Mouse (Mus musculus) heart, adult 11 months (tissue): ENCODE data around the gene Klhl22.

Experiments used
- DNase-seq: peaks from one replicate; pipeline ENCODE4 v3.0.0; 2022

Klhl22 gene

DNA sequence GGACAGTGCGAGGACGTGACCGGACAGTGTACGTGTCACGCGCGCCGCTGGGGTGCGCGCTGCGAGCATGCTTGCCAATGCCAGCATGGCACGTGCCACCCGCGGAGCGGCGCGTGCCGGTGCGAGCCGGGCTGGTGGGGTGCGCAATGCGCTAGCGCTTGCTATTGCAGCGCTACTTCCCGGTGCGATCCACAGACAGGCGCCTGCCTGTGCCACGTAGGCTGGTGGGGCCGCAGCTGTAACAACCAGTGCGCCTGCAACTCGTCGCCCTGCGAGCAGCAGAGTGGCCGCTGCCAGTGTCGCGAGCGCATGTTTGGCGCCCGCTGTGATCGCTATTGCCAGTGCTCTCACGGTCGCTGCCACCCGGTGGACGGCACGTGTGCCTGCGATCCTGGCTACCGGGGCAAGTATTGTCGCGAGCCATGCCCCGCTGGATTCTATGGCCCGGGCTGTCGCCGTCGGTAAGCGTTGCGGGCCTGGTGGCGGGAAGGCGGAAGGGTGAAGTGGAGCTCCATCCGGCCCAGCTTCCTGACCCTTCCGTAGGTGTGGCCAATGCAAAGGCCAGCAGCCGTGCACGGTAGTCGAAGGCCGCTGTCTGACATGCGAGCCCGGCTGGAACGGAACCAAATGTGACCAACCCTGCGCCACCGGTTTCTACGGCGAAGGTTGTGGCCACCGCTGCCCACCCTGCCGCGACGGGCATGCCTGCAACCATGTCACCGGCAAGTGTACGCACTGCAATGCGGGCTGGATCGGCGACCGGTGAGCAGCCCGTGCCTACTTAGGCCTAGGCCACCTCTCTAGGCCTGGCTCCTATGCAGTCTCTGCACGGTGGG lies 43.6 kb downstream of the Klhl22 start:
- peak; percentile 95 for DNase-seq

DNA sequence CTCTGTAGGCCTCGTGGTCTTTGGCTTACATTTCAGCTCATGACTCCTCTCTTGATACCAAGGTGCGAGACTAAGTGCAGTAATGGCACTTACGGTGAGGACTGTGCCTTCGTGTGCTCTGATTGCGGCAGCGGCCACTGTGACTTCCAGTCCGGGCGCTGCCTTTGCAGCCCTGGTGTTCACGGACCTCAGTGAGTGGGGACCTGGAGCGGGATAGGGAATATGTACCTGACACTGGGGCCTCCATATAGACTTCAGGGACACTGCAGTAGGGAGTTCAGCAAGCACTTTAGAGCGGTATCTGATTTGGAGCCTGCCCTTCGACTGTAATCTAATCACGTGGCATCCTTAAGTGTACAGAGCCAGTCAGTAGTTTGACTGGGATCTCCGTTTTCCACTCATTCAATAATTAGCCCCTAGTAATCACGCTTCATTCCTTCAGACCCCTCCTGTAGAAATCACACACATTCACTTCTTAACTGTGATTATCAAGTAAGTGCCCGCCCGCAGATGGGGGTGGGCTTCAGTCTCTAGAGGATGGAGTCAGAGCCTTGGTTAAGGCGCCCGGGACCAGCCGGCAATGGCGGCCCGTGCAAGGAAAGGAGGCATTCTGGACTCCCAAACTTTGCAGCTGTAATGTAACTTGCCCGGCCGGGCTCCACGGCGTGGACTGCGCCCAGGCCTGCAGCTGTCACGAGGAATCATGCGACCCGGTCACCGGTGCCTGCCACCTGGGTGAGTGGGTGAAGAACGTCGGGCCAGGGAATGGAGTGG lies 44.4 kb downstream of the Klhl22 start:
- DNase-seq, result no peak

DNA sequence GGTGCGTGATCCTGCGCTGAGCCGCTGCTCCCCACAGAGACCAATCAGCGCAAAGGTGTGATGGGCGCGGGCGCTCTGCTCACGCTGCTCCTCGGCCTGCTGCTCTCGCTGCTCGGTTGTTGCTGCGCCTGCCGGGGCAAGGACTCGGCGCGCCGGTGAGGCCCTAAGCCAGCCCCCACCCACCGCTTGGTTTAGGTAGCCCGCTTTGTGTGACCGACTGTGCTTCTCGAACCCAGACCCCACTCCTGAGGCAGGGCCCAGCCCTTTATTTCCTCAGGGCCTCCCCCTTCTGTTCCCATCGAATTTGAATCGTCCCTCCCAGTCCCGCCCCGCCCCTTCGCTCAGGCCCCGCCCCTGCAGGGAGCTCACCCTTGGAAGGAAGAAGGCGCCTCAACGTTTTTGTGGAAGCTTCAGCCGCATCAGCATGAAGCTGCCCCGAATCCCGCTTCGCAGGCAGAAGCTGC lies 45.1 kb downstream of the Klhl22 start:
- DNase-seq, result no peak

DNA sequence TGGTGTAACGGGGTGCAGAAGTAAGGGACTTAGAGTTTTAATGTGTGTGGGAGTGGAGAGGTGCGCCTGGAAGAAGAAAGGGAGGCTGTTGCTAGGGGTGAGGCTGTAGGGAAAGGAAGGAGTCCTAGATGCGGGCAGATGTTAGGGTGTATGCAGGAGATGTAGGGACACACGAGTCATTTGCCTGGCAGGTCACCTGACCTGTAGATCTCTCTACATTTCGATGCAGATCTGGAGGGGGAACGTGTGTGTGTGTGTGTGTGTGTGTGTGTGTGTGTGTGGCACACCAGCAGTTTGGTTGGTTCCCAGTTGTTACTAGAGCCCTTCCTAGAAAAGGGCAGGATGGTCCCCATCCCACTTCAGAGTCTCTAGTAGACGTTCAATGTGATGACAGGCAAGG lies 45.6 kb downstream of the Klhl22 start:
- DNase-seq, result no peak

DNA sequence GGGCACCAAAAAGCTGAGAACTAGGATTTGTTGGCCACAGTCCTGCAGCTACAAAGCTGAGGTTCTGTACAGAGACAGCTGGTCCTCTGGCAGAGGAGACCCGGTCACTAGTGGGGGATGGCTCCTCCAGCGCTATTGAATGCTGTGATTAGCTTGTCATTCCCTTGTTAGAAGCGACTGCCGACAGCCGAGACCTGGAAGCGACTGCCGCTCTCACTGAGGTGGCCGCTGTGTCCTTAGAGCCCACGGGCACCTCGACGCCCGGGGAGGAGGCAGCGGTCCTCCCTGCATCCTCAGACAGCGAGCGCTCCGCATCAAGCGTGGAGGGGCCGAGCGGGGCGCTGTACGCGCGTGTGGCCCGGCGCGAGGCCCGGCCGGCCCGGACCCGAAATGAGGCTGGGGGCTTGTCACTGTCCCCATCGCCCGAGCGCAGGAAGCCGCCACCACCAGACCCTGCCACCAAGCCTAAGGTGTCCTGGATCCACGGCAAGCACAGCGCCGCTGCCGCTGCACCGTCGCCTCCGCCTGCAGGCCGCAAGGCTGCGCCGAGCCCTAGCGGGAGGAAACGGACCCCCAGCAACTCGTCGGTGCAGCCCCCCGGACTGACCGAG lies 47.3 kb downstream of the Klhl22 start:
- DNase-seq, result peak; percentile 91

DNA sequence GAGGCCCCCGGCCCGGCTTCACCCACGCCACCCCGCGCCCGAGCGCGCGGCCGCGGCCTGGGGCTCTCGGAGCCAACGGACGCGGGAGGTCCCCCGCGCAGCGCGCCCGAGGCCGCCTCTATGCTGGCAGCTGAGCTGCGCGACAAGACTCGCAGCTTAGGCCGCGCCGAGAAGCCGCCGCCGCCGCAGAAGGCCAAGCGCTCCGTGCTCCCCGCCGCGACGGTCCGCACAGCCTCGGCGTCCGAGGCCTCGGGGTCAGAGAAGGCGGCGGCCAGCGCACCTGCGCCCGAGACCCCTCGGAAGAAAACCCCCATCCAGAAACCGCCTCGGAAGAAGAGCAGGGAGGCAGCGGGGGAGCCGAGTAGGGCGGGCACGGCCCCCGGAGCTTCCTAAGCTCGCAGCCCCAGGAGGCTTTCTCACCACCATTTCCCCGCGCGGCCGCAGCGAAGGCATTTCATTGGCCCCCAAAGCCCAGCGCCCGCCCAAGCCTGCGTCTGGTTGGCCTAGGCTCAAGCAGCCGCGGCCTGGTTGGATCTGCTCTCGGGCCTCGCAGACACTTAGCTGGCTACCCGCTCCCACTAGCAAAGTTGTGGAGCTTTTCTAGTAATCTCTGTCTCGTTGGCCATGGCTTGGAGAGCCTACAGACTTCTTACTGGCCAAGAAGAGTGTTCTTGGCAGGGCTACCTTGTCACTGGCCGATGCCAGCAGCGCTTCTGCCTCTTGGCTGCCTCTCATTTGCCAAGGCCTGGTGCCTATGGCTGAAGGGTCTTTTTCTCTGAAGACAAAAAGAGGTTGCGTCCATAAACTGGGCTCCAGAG lies 48.0 kb downstream of the Klhl22 start:
- DNase-seq, result peak; percentile 99

DNA sequence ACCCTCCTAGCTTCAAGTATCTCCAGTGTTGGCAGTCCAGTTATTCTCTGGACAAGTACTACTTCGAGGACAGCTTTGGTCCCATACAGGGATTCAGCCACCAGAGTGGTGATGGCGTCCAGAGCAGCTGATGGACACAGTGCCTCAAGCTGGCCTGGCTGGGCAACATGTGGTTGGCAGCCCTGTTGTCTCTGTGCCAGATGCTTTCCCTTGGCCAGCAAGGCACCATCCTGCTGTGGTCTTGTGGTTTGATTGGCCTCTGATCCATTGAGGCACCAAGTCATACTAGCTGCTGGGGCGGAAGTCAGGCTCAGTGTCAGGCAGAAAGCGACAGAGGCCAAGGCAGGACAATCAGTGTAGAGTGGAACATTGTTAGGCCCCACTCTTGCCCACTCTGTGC lies 49.7 kb downstream of the Klhl22 start:
- no peak for DNase-seq

DNA sequence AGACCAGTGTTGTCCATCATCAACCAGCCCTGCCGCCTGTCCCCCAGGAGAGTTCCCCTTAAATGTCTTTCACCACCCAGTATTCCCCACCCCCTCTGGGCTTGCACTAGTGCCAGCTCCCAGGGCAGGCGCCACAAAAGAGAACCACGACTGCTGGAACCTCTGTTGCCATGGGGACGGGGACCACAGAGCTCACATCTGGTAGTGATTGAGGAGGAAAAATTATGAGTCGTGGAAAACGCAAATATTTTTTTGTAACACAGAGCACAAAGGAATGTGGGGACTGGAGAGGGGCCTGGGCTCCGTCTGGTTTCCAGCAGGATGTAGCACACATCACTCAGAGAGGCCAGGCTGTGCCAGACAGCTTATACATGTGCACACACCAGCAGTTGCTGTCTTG lies 50.3 kb downstream of the Klhl22 start:
- DNase-seq, result peak; percentile 95

DNA sequence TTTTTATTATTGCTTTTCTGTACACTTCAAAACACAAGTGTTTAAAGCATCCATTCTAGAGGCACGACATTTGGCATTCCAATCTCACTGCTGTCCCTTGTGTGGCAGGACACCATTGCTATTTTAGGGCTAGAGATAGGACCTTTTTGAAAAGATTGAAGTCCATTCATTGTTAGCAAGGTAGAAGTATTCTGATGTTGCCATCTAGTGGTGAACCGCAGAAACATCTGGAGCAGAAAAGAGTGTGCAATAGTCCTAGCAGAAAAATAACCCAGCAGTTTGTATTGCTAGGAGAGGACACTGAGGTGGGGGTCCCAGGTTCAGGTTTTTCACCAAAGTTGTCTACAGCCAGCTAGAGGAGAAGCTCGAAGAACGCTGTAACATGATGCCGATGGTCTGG lies 52.7 kb downstream of the Klhl22 start:
- DNase-seq, result no peak

DNA sequence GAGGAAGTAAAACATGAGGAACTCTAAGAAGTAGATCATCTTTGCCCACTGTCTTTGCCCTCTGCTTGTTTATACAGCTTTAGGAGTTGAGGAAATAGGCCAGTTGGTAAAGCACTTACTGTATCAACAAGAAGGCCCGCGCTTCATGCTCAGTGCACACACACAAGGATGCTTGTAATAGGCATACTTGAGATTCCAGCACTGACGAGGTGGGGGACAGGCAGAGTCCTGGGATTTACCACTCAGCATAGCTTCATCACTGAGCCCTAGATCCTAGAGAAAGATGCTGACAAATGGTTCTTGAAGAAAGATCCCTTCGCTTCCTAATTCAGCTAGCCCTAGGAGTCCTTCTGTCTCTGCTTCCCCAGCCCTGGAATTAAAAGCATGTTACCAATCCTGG lies 53.8 kb downstream of the Klhl22 start:
- DNase-seq, result no peak

DNA sequence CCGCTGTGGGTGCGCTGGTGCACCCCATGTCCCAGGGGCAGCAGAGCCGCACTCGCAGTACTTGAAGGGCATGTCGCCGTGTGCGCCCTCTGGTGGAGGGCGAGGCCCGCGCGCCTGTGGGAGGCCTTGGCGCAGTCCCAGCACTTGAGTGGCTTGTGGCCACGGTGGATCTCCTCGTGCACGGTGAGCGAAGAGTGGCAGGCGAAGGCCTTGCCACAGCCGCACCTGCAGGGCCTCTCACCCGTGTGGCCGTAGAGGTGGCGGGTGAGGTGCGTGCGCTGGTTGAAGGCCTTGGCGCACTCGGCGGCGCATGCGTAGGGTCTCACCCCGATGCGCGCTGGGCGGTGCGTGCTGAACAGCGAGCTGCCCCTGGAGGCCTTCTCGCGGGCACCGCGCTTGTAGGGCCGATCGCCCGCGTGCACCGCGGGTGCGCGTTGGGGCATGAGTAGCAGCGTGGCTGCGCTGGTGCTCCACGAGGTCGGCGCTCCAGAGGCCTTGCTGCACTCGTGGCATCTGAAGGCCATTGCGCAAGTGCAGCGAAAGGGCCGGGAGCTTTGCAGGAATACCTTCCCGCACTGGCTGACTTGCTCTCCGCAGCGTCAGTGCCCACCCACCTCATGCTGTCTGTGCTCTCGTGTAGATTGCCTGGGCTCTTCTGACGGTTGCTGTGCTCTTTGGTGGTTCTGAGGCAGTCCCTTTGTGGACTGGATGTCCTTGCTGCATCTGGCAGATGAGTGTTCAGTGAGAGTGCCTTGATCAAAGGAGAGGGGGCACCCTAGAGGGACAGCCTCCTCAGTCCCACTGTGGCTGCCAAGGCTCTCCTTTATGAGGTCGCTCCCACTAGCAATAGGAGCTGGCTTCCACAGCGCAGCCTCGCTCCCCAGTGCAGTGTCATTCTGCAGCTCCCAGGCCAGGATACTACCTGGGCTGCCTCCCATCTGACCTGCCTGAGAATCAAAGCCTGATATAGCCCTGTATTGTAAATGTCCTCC lies 56.3 kb downstream of the Klhl22 start:
- DNase-seq, result peak; percentile 96

DNA sequence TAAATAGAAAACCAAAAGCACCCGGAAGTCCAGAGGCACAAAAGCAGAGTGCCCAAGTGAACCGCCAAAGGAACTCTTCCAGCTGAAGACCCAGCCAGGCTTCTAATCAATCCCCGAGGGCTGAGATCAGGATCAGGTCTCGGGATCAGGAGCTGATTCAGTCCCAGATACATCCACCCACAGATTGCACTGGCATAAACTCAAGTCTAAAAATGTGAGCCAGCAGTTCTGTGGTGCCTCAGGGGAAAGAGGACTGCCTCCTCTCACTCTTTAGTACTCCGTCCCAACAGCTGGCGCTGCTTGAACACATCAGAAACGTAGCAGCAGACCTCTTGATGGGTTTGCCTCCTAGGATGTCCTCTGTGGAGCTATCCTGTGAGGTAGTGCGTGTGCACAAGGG lies 57.1 kb downstream of the Klhl22 start:
- DNase-seq, result peak; percentile 91

DNA sequence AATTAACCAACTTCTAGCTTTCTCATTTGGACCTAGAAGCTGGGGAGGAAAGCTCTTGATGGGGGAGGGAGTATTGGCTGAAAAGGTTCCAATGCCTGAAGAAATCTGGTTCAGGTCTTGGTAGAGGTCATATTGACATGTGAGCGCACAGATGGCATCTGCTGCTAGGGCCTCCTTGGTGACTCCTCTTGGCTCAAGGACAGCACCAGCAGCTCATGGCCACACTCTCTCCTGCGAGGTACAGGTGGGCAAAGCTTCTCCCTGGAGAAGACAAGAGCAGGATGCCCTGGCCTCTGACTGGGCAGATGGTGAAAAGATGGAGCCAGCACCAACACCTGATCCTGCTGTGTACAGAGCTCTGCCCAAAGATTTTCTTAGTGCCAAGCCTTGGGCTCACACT lies 67.1 kb downstream of the Klhl22 start:
- no peak for DNase-seq

DNA sequence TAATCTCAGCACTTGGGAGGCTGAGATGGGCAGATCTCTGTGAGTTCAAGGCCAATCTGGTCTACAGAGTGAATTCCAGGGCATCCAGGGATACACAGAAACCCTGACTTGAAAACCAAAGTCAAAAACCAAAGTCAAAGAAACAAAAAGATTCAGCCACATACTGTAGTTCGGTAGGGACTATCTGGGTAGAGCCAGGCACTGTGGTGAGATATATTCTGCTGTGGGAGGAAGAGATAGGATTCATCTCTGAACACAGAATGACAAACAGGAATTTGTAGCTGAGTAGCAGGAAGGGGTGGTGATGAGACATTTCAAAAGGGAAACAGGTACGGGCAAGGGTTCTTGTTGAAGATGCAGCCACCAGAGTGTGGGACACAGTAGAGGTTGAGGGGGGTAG lies 68.8 kb downstream of the Klhl22 start:
- no peak for DNase-seq

DNA sequence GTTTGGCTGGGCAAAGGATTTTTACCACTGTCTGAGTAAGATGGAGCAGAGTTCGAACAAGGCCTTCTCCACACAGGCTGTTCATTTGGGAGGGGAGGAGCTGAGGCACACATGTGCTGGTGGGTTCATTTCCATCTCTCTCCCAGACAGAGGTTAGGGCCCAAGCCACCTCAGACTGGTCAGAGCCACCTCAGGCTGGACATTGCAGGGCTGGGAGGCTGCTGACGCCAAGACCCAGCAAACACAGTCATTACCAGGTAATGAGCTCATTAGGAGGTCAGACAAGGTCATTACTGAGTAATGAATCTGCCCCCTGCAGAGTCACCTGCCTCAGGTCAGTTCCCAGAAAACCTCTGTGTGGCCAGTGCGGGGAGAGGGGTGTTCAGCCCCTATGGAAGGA lies 69.4 kb downstream of the Klhl22 start:
- DNase-seq, result no peak

DNA sequence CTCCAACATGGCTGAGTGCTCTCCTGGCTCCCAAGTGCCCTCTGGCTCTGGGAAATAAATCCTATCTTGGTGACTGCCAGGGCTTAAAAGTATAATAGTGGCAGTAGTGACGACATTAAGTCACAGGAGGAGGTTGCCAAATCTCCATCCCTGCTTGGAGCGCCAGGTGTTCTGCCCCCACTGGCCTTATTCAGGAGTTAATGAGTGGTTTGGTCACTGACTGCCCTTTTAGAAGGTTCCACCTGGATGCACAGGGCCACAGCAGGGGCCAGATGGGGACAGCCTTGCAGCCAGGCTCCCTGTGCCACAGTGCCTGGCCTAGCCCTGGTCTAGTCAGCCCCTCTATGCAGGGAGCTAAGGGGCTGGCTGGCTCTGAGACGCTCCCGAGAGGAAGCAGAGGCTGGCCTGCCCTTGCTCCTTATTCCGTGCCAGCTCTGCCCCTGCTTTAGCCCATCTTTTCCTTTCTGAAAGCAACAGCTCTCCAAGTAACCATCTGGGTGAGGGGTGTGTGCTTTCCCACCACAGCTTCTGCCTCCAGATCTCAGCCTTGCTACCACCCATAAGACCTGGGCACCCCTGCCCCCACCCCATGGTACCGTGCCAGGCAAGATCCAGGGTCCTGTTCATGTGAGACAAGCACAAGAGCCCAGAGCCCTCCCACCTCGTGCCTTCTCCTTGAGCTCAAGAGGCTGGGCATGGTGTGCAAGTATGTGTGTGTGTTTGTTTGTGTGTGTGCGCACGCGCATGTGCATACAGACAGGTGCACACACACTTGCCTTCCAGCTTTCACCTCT lies 71.2 kb downstream of the Klhl22 start:
- no peak for DNase-seq

DNA sequence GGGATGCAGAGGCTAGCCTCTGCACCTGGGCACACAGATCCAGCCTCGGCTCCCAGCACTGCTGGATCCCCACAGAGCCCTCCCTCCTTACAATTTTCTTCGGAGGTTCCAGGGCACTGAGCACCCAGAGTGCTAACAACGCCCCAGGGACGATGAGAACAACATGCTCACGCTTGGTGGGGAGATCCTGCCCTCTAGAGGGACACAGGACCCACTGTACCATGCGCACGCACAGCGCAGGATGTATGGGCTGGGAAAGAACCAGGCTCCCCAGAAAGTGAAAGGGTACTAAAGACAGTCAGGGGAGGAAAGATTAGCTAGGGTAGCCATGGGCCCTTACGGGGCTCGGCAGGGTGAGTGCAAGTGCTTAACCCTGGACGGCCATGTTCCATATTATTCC lies 72.4 kb downstream of the Klhl22 start:
- DNase-seq, result no peak

DNA sequence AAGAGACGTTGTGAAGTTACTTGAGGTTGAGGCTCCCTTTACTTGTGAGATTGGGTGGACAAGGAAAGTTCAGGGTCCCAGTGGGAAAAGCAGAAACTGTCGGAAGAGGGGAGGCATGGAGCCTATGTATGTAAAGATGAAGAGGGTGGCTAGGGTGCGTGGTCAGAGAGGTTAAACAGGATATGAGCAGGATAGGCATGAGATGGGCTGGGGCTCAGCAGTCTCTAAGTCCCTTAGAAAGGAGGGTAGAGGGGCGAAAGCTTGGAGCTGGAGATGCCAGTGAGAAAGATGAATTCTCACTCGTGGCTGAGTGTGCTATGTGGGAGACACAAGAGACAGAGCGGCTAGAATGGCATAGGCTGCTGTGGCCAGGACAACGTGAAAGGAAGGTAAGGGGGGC lies 73.4 kb downstream of the Klhl22 start, which contains the start of gene B830017H08Rik:
Gene B830017H08Rik (plus strand): TSS at position 301 of the 400 bp plus-strand sequence.
- no peak for DNase-seq

DNA sequence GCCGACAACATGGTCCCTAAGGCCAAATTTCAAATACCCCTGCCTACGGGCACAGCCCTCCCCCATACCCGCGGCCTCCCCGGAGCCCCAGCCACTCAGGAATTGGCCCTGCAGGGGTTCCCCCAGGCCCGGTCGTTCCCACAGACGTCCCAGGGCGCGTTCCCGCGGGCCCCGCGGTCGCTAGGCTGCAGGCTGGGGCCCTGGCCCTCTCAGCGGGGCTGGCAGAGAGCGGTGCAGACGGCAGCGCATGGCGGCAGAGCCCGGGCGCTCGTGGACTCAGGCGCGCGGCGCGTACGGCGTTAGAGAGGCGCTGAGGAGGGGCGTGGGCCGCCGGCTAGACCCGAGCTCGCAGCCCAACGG lies 73.9 kb downstream of the Klhl22 start:
- DNase-seq, result no peak

DNA sequence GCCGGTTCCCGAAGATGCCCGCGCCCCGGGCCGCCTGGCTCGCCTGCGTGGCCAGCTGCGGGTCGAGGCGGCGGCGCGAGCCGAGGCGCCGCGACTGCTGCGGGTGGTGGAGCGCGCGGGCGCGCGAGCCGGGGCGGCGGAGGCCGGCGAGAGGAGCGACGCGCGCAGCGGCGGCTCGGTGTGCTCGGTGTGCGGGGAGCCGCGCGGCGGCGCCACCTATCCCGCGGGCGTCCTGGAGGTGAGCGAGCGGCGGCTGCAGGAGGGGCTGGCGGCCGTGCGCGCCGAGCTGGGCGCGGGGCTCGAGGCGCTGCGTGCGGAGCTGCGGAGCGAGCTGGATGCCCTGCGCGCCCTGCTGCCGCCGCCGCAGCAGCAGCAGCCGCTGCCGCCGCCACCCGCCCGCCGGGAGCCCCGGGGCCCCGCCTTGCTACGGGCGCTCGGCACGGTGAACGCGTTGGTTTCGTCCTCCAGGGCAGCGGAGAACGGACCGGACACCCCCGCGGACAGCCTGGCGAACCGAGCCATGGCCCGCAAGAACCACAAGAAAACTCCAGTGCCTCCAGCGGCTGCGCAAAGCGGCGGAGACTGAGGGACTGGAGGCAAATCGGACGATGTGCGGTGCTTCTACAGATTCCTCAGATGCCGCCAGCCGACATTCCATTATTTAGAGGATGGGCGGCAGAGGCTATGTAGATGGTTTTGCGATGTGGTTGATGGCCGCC lies 74.4 kb downstream of the Klhl22 start:
- no peak for DNase-seq
